In genomic region chr16:22440269-22440668, GRCm38 (mm10) we compare ENCODE assay signal across 8 mouse cellular contexts. TPM values are rescaled to one million over a fixed set of nuclear protein-coding genes. Genes with fewer than 3 reads are reported as not detected.
DNase-seq lines count a peak whose midpoint lies in the region; ATAC-seq and TF ChIP-seq lines count a peak whose summit lies in the region.

No protein-coding gene starts in this region.

- under 1% methylated on average over 18 of the region's 18 CpGs for WGBS in intestine, embryonic 16.5 days
- WGBS in midbrain, embryonic 10.5 days, result 0% methylated on average over 18 of the region's 18 CpGs
- under 1% methylated on average over 18 of the region's 18 CpGs for WGBS in small intestine, adult 2 months

- peak overlapping the region; percentile 74 for H3K4me2 ChIP-seq in intestine, embryonic 16.5 days (ENCODE audit: low read depth, low read length)

- TF ChIP-seq POLR2A in small intestine, adult 2 months (IDR thresholded peaks at IDR 0.05; ENCODE audit: low read depth, low read length), result no peak

- peaks cover 8% of the 10 kb centered on the region for H3K4me1 ChIP-seq in intestine, embryonic 16.5 days (ENCODE audit: control insufficient read depth, insufficient read depth, low read length)
- peaks cover 50% of the 10 kb centered on the region for H3K4me1 ChIP-seq in midbrain, embryonic 10.5 days
- peaks cover 11% of the 10 kb centered on the region for H3K4me1 ChIP-seq in small intestine, adult 2 months (ENCODE audit: control insufficient read depth, insufficient read depth, insufficient read length, low read length)

- no peaks in the 10 kb centered on the region for H3K9me3 ChIP-seq in intestine, embryonic 16.5 days (ENCODE audit: control insufficient read depth, low read length)
- H3K9me3 ChIP-seq in midbrain, embryonic 10.5 days (replicated peaks), result no peaks in the 10 kb centered on the region

- H3K27me3 ChIP-seq in intestine, embryonic 16.5 days (replicated peaks; ENCODE audit: control insufficient read depth, insufficient read depth, low read length), result no peaks in the 10 kb centered on the region
- H3K27me3 ChIP-seq in midbrain, embryonic 10.5 days (ENCODE audit: low read depth, poor library complexity, severe bottlenecking), result peaks cover 83% of the 10 kb centered on the region
- no peaks in the 10 kb centered on the region for H3K27me3 ChIP-seq in small intestine, adult 2 months (ENCODE audit: control insufficient read depth, insufficient read depth, low read length)

- 0 out of 2 replicates have a peak, but pooled peaks have one; percentile 27 for TF ChIP-seq CTCF in small intestine, adult 2 months (IDR thresholded peaks at IDR 0.05; ENCODE audit: extremely low read depth, insufficient read length, insufficient replicate concordance, low read depth, low read length)

- H3K9ac ChIP-seq in intestine, embryonic 16.5 days (ENCODE audit: low read depth, low read length), result peak overlapping the region; percentile 62

- no peak for ATAC-seq in CD4-positive, CD25-positive, alpha-beta regulatory T cell, adult 4 months
- ATAC-seq in intestine, embryonic 16.5 days, result peak; percentile 3; the same call in 1 of the 2 replicates

- intact Hi-C loops in left cerebral cortex, postnatal 4 days (cut with DNase I), result no loop called here

- no peaks in the 10 kb centered on the region for H3K36me3 ChIP-seq in intestine, embryonic 16.5 days (ENCODE audit: control insufficient read depth, insufficient read depth, low read length)
- no peaks in the 10 kb centered on the region for H3K36me3 ChIP-seq in midbrain, embryonic 10.5 days
- no peaks in the 10 kb centered on the region; the same call in 1 of the 2 replicates for H3K36me3 ChIP-seq in small intestine, adult 2 months (ENCODE audit: control insufficient read depth, insufficient read depth, low read length)

- DNase-seq in CD4-positive, CD25-positive, alpha-beta regulatory T cell, adult 2 months (ENCODE audit: low read depth, low spot score), result peak; percentile 57
- peak; percentile 72 for DNase-seq in embryo, embryonic 10.5 days (ENCODE audit: low spot score)
- DNase-seq in gastrocnemius, postnatal 25 days, result peak; percentile 21
- peak; percentile 61 for DNase-seq in left cerebral cortex, postnatal 4 days
- DNase-seq in midbrain, embryonic 10.5 days (ENCODE audit: low spot score), result peak; percentile 65

- H3K27ac ChIP-seq in intestine, embryonic 16.5 days (ENCODE audit: low read length), result peak overlapping the region; percentile 83
- peak overlapping the region; percentile 73 for H3K27ac ChIP-seq in midbrain, embryonic 10.5 days (replicated peaks)
- H3K27ac ChIP-seq in small intestine, adult 2 months (ENCODE audit: insufficient read depth, low read depth, low read length), result peak overlapping the region; percentile 17

- H3K4me3 ChIP-seq in intestine, embryonic 16.5 days (ENCODE audit: low read length), result peak overlapping the region; percentile 55
- peak overlapping the region; percentile 87 for H3K4me3 ChIP-seq in midbrain, embryonic 10.5 days
- peak overlapping the region; percentile 81 for H3K4me3 ChIP-seq in small intestine, adult 2 months (ENCODE audit: low read depth, low read length)

RNA-seq across cellular contexts. Expression of gene Etv5, which starts 0.8 kb away (rescaled TPM):
- polyA plus RNA-seq in CD4-positive, CD25-positive, alpha-beta regulatory T cell, adult 4 months (2017; shearing (Covaris generic)), result 1 to 10 TPM; 4.4 to 5.6 TPM
- 10 to 100 TPM; 11.1 to 13.3 TPM for total RNA-seq in gastrocnemius, postnatal 25 days (2021)
- 10.3 and 11.1 TPM in 2 replicates for polyA plus RNA-seq in intestine, embryonic 16.5 days (2015; fragmentation: Nextera tagmentation; extraction: Ambion mirVana)
- total RNA-seq in left cerebral cortex, postnatal 4 days (2021), result 10 to 100 TPM; 24.8 to 28.4 TPM
- polyA plus RNA-seq in midbrain, embryonic 10.5 days (2016; fragmentation: Nextera tagmentation; extraction: Ambion mirVana), result 20.6 and 24.4 TPM in 2 replicates
- 2.5 TPM in 2 replicates for polyA plus RNA-seq in small intestine, adult 2 months (2012; rRNA removed)

Comparison
In these comparisons a context has a peak if more than half of its experiments do, and no peak if none do; other contexts are left out.
1. DNase-seq: peak in every context shown above with its lines; median percentile 72 in embryo, embryonic 10.5 days; 65 in midbrain, embryonic 10.5 days; 61 in left cerebral cortex, postnatal 4 days; 57 in CD4-positive, CD25-positive, alpha-beta regulatory T cell, adult 2 months; 21 in gastrocnemius, postnatal 25 days.
2. H3K27ac ChIP-seq: peak in every context shown above with its lines; median percentile 83 in intestine, embryonic 16.5 days; 73 in midbrain, embryonic 10.5 days; 17 in small intestine, adult 2 months.